Mouse (Mus musculus) kidney, embryonic 15.5 days (tissue): ENCODE measurements around the gene Kif26b. TPM values are rescaled to one million over a fixed set of nuclear protein-coding genes. Genes with fewer than 3 reads are reported as not detected.

ENCODE experiments used
- ATAC-seq: fragments of 200-750 bp; cut with Nextera tagmentation; replicated peaks from 2 replicates; pipeline ENCODE4 v1.8.0; 2017; ENCODE audit warnings: moderate TSS enrichment; ENCODE audit not compliant: low FRiP score
- H3K27ac ChIP-seq: fragments of 300-500 bp; sonication (generic); 2 replicates; pipeline ENCODE4 v1.5.1; 2015; ENCODE audit warnings: mild to moderate bottlenecking, inconsistent platforms
- H3K27me3 ChIP-seq: fragments of 300-500 bp; sonication (generic); 2 replicates; pipeline ENCODE4 v1.6.1; 2015; ENCODE audit warnings: inconsistent platforms
- H3K36me3 ChIP-seq: fragments of 300-500 bp; sonication (generic); 2 replicates; pipeline ENCODE4 v1.6.1; 2015; ENCODE audit warnings: inconsistent platforms
- H3K4me1 ChIP-seq: fragments of 300-500 bp; sonication (generic); 2 replicates; pipeline ENCODE4 v1.6.1; 2015; ENCODE audit warnings: inconsistent platforms
- H3K4me2 ChIP-seq: fragments of 300-500 bp; sonication (generic); 2 replicates; pipeline ENCODE4 v1.6.1; 2015; ENCODE audit warnings: moderate library complexity, mild to moderate bottlenecking, inconsistent platforms
- H3K4me3 ChIP-seq: fragments of 300-500 bp; sonication (generic); replicated peaks from 2 replicates; pipeline ENCODE4 v1.5.1; 2015; ENCODE audit warnings: mild to moderate bottlenecking, inconsistent platforms
- H3K9ac ChIP-seq: fragments of 300-500 bp; sonication (generic); 2 replicates; pipeline ENCODE4 v1.6.1; 2015; ENCODE audit warnings: mild to moderate bottlenecking, inconsistent platforms
- H3K9me3 ChIP-seq: fragments of 300-500 bp; sonication (generic); replicated peaks from 2 replicates; pipeline ENCODE4 v1.6.1; 2016; ENCODE audit warnings: inconsistent platforms
- WGBS: fragments of 180-500 bp; shearing (Covaris S2); methylation state at CpG from one replicate; pipeline ENCODE4 v1.1.7; 2015; ENCODE audit warnings: mixed read lengths; 5-methylcytosine and 5-hydroxymethylcytosine counted together
- polyA plus RNA-seq: library from polyadenylated mRNA; unstranded; fragments of >200 nt; fragmentation: Nextera tagmentation; extraction: Ambion mirVana; gene quantifications from 2 replicates; pipeline ENCODE4 v1.2.1, GENCODE M21; 2015

The Kif26b gene
- polyA plus RNA-seq, 1 experiment from 2014 or later, result 13.2 TPM

- no peaks in the 10 kb centered on the region for H3K9me3 ChIP-seq
- 0 out of 2 replicates have a peak, but pooled peaks cover 5% of the 10 kb centered on the region for H3K4me1 ChIP-seq
- H3K9ac ChIP-seq, result no peak overlapping the region
- no peak overlapping the region for H3K27ac ChIP-seq
- WGBS, result 80% methylated on average over 9 of the region's 9 CpGs
- ATAC-seq, result no peak
- H3K36me3 ChIP-seq, result no peaks in the 10 kb centered on the region
- H3K4me2 ChIP-seq, result no peak overlapping the region
- H3K27me3 ChIP-seq, result no peaks in the 10 kb centered on the region
- no peak overlapping the region for H3K4me3 ChIP-seq
These were observed 306.9 kb downstream of the Kif26b start for GRCm38 (mm10) chr1:178835805-178836204.

- no peaks in the 10 kb centered on the region for H3K36me3 ChIP-seq
- H3K27ac ChIP-seq, result no peak overlapping the region
- H3K4me3 ChIP-seq, result no peak overlapping the region
- ATAC-seq, result no peak
- no peak overlapping the region for H3K4me2 ChIP-seq
- no peak overlapping the region for H3K9ac ChIP-seq
- WGBS, result 89% methylated on average over 1 of the region's 1 CpGs
- no peaks in the 10 kb centered on the region for H3K27me3 ChIP-seq
- 0 out of 2 replicates have a peak, but pooled peaks cover 5% of the 10 kb centered on the region for H3K4me1 ChIP-seq
- H3K9me3 ChIP-seq, result no peaks in the 10 kb centered on the region
These were observed 308.1 kb downstream of the Kif26b start for GRCm38 (mm10) chr1:178836998-178837397.

GRCm38 (mm10) chr1:178838696-178839320, 309.9 kb downstream of the Kif26b start:
- no peak for ATAC-seq
- no peak overlapping the region for H3K4me2 ChIP-seq
- no peaks in the 10 kb centered on the region for H3K9me3 ChIP-seq
- H3K27ac ChIP-seq, result no peak overlapping the region
- no peaks in the 10 kb centered on the region for H3K36me3 ChIP-seq
- no peak overlapping the region for H3K9ac ChIP-seq
- H3K4me1 ChIP-seq, result 0 out of 2 replicates have a peak, but pooled peaks cover 5% of the 10 kb centered on the region
- 58% methylated on average over 10 of the region's 10 CpGs for WGBS
- H3K4me3 ChIP-seq, result no peak overlapping the region
- H3K27me3 ChIP-seq, result no peaks in the 10 kb centered on the region

GRCm38 (mm10) chr1:178840311-178840710, 311.4 kb downstream of the Kif26b start:
- H3K4me2 ChIP-seq, result no peak overlapping the region
- H3K36me3 ChIP-seq, result no peaks in the 10 kb centered on the region
- H3K27me3 ChIP-seq, result no peaks in the 10 kb centered on the region
- H3K27ac ChIP-seq, result no peak overlapping the region
- WGBS, result 80% methylated on average over 7 of the region's 7 CpGs
- no peak overlapping the region for H3K4me3 ChIP-seq
- no peak for ATAC-seq
- 0 out of 2 replicates have a peak, but pooled peaks cover 5% of the 10 kb centered on the region for H3K4me1 ChIP-seq
- H3K9me3 ChIP-seq, result no peaks in the 10 kb centered on the region
- no peak overlapping the region for H3K9ac ChIP-seq

GRCm38 (mm10) chr1:178844839-178845238, 315.9 kb downstream of the Kif26b start:
- Histone ChIP-seq H3K36me3 (no peaks in the 10 kb centered on the region), H3K4me3 (no peak overlapping the region), H3K27ac (no peak overlapping the region), H3K4me2 (no peak overlapping the region), H3K9me3 (no peaks in the 10 kb centered on the region), H3K27me3 (no peaks in the 10 kb centered on the region), H3K4me1 (no peaks in the 10 kb centered on the region), H3K9ac (no peak overlapping the region)
- no peak for ATAC-seq
- 70% methylated on average over 6 of the region's 6 CpGs for WGBS

GRCm38 (mm10) chr1:178847569-178847968, 318.6 kb downstream of the Kif26b start:
- Histone ChIP-seq H3K27me3 (no peaks in the 10 kb centered on the region), H3K9ac (no peak overlapping the region), H3K36me3 (no peaks in the 10 kb centered on the region), H3K27ac (no peak overlapping the region), H3K4me1 (0 out of 2 replicates have a peak, but pooled peaks cover 5% of the 10 kb centered on the region), H3K9me3 (no peaks in the 10 kb centered on the region), H3K4me2 (no peak overlapping the region), H3K4me3 (no peak overlapping the region)
- 68% methylated on average over 5 of the region's 5 CpGs for WGBS
- ATAC-seq, result no peak

- no peaks in the 10 kb centered on the region for H3K36me3 ChIP-seq
- H3K27ac ChIP-seq, result no peak overlapping the region
- no peak overlapping the region for H3K4me2 ChIP-seq
- no peak overlapping the region for H3K9ac ChIP-seq
- no peak for ATAC-seq
- H3K4me1 ChIP-seq, result 0 out of 2 replicates have a peak, but pooled peaks cover 5% of the 10 kb centered on the region
- WGBS, result 89% methylated on average over 5 of the region's 5 CpGs
- H3K27me3 ChIP-seq, result no peaks in the 10 kb centered on the region
- no peaks in the 10 kb centered on the region for H3K9me3 ChIP-seq
- H3K4me3 ChIP-seq, result no peak overlapping the region
These were observed 319.6 kb downstream of the Kif26b start for GRCm38 (mm10) chr1:178848380-178849106.

GRCm38 (mm10) chr1:178850569-178850968, 321.6 kb downstream of the Kif26b start:
- ATAC-seq, result no peak

GRCm38 (mm10) chr1:178854936-178855335, 326.0 kb downstream of the Kif26b start:
- no peak overlapping the region for H3K27ac ChIP-seq
- ATAC-seq, result no peak
- H3K4me3 ChIP-seq, result no peak overlapping the region
- H3K27me3 ChIP-seq, result no peaks in the 10 kb centered on the region
- 0 out of 2 replicates have a peak, but pooled peaks cover 4% of the 10 kb centered on the region for H3K36me3 ChIP-seq
- H3K4me2 ChIP-seq, result no peak overlapping the region
- no peak overlapping the region for H3K9ac ChIP-seq
- WGBS, result 80% methylated on average over 4 of the region's 4 CpGs
- H3K9me3 ChIP-seq, result no peaks in the 10 kb centered on the region
- H3K4me1 ChIP-seq, result 0 out of 2 replicates have a peak, but pooled peaks cover 5% of the 10 kb centered on the region

More at GRCm38 (mm10) chr1:178850569-178850968, 321.6 kb downstream of the Kif26b start:
- no peak overlapping the region for H3K4me2 ChIP-seq
- H3K9me3 ChIP-seq, result no peaks in the 10 kb centered on the region
- no peak overlapping the region for H3K9ac ChIP-seq
- H3K27me3 ChIP-seq, result no peaks in the 10 kb centered on the region
- H3K36me3 ChIP-seq, result no peaks in the 10 kb centered on the region
- 59% methylated on average over 1 of the region's 1 CpGs for WGBS
- H3K4me3 ChIP-seq, result no peak overlapping the region
- no peak overlapping the region for H3K27ac ChIP-seq
- H3K4me1 ChIP-seq, result 0 out of 2 replicates have a peak, but pooled peaks cover 5% of the 10 kb centered on the region

- H3K9me3 ChIP-seq, result no peaks in the 10 kb centered on the region
- ATAC-seq, result no peak
- no peak overlapping the region for H3K9ac ChIP-seq
- peaks cover 11% of the 10 kb centered on the region; the same call in 1 of the 2 replicates for H3K4me1 ChIP-seq
- 63% methylated on average over 6 of the region's 6 CpGs for WGBS
- 0 out of 2 replicates have a peak, but pooled peaks cover 4% of the 10 kb centered on the region for H3K36me3 ChIP-seq
- H3K27me3 ChIP-seq, result no peaks in the 10 kb centered on the region
- H3K4me2 ChIP-seq, result no peak overlapping the region
- H3K4me3 ChIP-seq, result no peak overlapping the region
- H3K27ac ChIP-seq, result no peak overlapping the region
These were observed 327.0 kb downstream of the Kif26b start for GRCm38 (mm10) chr1:178855974-178856373.

GRCm38 (mm10) chr1:178860671-178861391, 331.9 kb downstream of the Kif26b start:
- ATAC-seq, result no peak
- no peak overlapping the region for H3K27ac ChIP-seq
- 44% methylated on average over 8 of the region's 8 CpGs for WGBS
- 0 out of 2 replicates have a peak, but pooled peaks cover 8% of the 10 kb centered on the region for H3K36me3 ChIP-seq
- H3K4me3 ChIP-seq, result no peak overlapping the region
- H3K27me3 ChIP-seq, result no peaks in the 10 kb centered on the region
- no peak overlapping the region for H3K9ac ChIP-seq
- H3K4me2 ChIP-seq, result no peak overlapping the region
- no peaks in the 10 kb centered on the region for H3K9me3 ChIP-seq
- peaks cover 9% of the 10 kb centered on the region; the same call in 1 of the 2 replicates for H3K4me1 ChIP-seq

GRCm38 (mm10) chr1:178861392-178861762, 332.5 kb downstream of the Kif26b start:
- H3K27ac ChIP-seq, result no peak overlapping the region
- no peaks in the 10 kb centered on the region for H3K27me3 ChIP-seq
- no peaks in the 10 kb centered on the region for H3K9me3 ChIP-seq
- H3K4me3 ChIP-seq, result no peak overlapping the region
- no peak overlapping the region for H3K4me2 ChIP-seq
- ATAC-seq, result no peak
- no peak overlapping the region for H3K9ac ChIP-seq
- H3K36me3 ChIP-seq, result 0 out of 2 replicates have a peak, but pooled peaks cover 8% of the 10 kb centered on the region
- peaks cover 9% of the 10 kb centered on the region; the same call in 1 of the 2 replicates for H3K4me1 ChIP-seq
- 85% methylated on average over 8 of the region's 8 CpGs for WGBS
